Mouse (Mus musculus): ENCODE results near the gene Dctd. TPM values are rescaled to one million over a fixed set of nuclear protein-coding genes. Genes with fewer than 3 reads are reported as not detected.

Gene Dctd
- polyA plus RNA-seq, 1 experiment from 2014 or later = 38.2 TPM

GRCm38 (mm10) chr8:48195971-48196370 lies 97.1 kb downstream of the Dctd start:
- no peak for TF ChIP-seq CTCF (IDR thresholded peaks at IDR 0.05; ENCODE audit: low read depth)
- H3K9me3 ChIP-seq (ENCODE audit: low read depth, low read length) = no peaks in the 10 kb centered on the region
- no peaks in the 10 kb centered on the region for H3K27me3 ChIP-seq (ENCODE audit: insufficient read depth, low read length)
- no peak overlapping the region for H3K4me3 ChIP-seq (ENCODE audit: low read depth, low read length)
- 95% methylated on average over 9 of the region's 9 CpGs for WGBS
- no peak overlapping the region for H3K9ac ChIP-seq
- no peak for DNase-seq
- no peak overlapping the region for H3K4me2 ChIP-seq
- no peak for ATAC-seq (ENCODE audit: insufficient read depth)
- H3K27ac ChIP-seq (ENCODE audit: low read depth) = no peak overlapping the region
- no peaks in the 10 kb centered on the region for H3K36me3 ChIP-seq (ENCODE audit: insufficient read depth)
- H3K4me1 ChIP-seq (ENCODE audit: insufficient read depth) = no peaks in the 10 kb centered on the region

GRCm38 (mm10) chr8:48199171-48199570 lies 100.3 kb downstream of the Dctd start:
- Histone ChIP-seq H3K27me3 (ENCODE audit: insufficient read depth, low read length) (no peaks in the 10 kb centered on the region), H3K27ac (ENCODE audit: low read depth) (no peak overlapping the region), H3K4me3 (ENCODE audit: low read depth, low read length) (no peak overlapping the region), H3K4me2 (no peak overlapping the region), H3K36me3 (ENCODE audit: insufficient read depth) (no peaks in the 10 kb centered on the region), H3K4me1 (ENCODE audit: insufficient read depth) (no peaks in the 10 kb centered on the region), H3K9ac (no peak overlapping the region), H3K9me3 (ENCODE audit: low read depth, low read length) (no peaks in the 10 kb centered on the region)
- 89% methylated on average over 9 of the region's 9 CpGs for WGBS
- DNase-seq (no peak), ATAC-seq (ENCODE audit: insufficient read depth) (no peak)
- TF ChIP-seq CTCF (IDR thresholded peaks at IDR 0.05; ENCODE audit: low read depth) = no peak

GRCm38 (mm10) chr8:48202632-48203031 lies 103.7 kb downstream of the Dctd start:
- Histone ChIP-seq H3K9ac (no peak overlapping the region), H3K27ac (ENCODE audit: low read depth) (no peak overlapping the region), H3K27me3 (ENCODE audit: insufficient read depth, low read length) (no peaks in the 10 kb centered on the region), H3K4me3 (ENCODE audit: low read depth, low read length) (no peak overlapping the region), H3K4me2 (no peak overlapping the region), H3K4me1 (ENCODE audit: insufficient read depth) (no peaks in the 10 kb centered on the region), H3K36me3 (ENCODE audit: insufficient read depth) (no peaks in the 10 kb centered on the region), H3K9me3 (ENCODE audit: low read depth, low read length) (no peaks in the 10 kb centered on the region)
- ATAC-seq (ENCODE audit: insufficient read depth) = no peak
- WGBS = 70% methylated on average over 3 of the region's 3 CpGs
- DNase-seq = no peak
- TF ChIP-seq CTCF (IDR thresholded peaks at IDR 0.05; ENCODE audit: low read depth) = no peak

Other genes starting within 250 kb of the Dctd start
- gene Wwc2, start 108.2 kb upstream of the Dctd start, polyA plus RNA-seq (2014; fragmentation: Nextera tagmentation; extraction: Ambion mirVana) = 16.6 and 17.1 TPM in 2 replicates